ENCODE assay signal across 26 mouse cellular contexts in the genomic region with DNA sequence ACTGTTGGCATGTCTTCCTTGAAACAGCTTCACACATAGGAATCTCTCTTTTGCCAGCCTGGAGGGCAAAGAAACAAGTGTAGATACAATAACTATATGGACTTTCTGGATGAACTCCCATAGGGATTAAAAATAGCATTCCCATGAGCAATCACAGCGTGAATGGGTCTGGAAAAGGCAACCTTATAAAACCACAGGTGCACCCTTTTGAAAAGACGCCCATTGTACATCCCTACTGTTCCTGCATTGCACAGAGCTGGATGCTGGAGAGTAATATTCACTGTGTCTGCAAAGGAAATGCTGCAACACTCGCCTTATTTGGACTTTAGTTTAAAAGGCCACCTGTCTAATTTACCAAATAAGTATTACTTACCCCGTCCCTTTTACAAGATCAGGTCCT.
A peak's percentile ranks its signal among the peaks of the same experiment; 100 is the strongest.
DNase-seq lines count a peak whose midpoint lies in the region; ATAC-seq lines count a peak whose summit lies in the region.
"Had no signal": no experiment of that assay in that cellular context is flagged by ENCODE, and none has a peak within 500 bp of the region (broad histone marks: within the 10 kb centered on the region; RNA-seq: fewer than 3 reads in every experiment).

No protein-coding gene starts in this region.

- WGBS in heart, embryonic 12.5 days: 74% methylated on average over 4 of the region's 4 CpGs
- WGBS in limb, embryonic 12.5 days: 45% methylated on average over 4 of the region's 4 CpGs
- 86% methylated on average over 4 of the region's 4 CpGs for WGBS in limb, embryonic 10.5 days
- WGBS in limb, embryonic 13.5 days: 34% methylated on average over 4 of the region's 4 CpGs

- H3K36me3 ChIP-seq in heart, embryonic 12.5 days: no peaks in the 10 kb centered on the region
- no peaks in the 10 kb centered on the region for H3K36me3 ChIP-seq in limb, embryonic 12.5 days
- H3K36me3 ChIP-seq in limb, embryonic 10.5 days: no peaks in the 10 kb centered on the region
- no peaks in the 10 kb centered on the region for H3K36me3 ChIP-seq in limb, embryonic 13.5 days
- H3K36me3 ChIP-seq: embryonic facial prominence, embryonic 10.5 days; embryonic facial prominence, embryonic 13.5 days; forebrain, embryonic 15.5 days; heart, embryonic 13.5 days; hindbrain, embryonic 12.5 days had no signal

- no peaks in the 10 kb centered on the region for H3K9me3 ChIP-seq in heart, embryonic 12.5 days (replicated peaks)
- H3K9me3 ChIP-seq in limb, embryonic 12.5 days: no peaks in the 10 kb centered on the region
- no peaks in the 10 kb centered on the region for H3K9me3 ChIP-seq in limb, embryonic 10.5 days (replicated peaks)
- no peaks in the 10 kb centered on the region for H3K9me3 ChIP-seq in limb, embryonic 13.5 days
- H3K9me3 ChIP-seq: embryonic facial prominence, embryonic 10.5 days; embryonic facial prominence, embryonic 13.5 days; forebrain, embryonic 15.5 days; heart, embryonic 13.5 days; hindbrain, embryonic 12.5 days had no signal

- no peak overlapping the region for H3K9ac ChIP-seq in heart, embryonic 12.5 days
- H3K9ac ChIP-seq in limb, embryonic 12.5 days (replicated peaks): no peak overlapping the region
- H3K9ac ChIP-seq in limb, embryonic 13.5 days: no peak overlapping the region
- H3K9ac ChIP-seq: embryonic facial prominence, embryonic 13.5 days; forebrain, embryonic 15.5 days; heart, embryonic 13.5 days; hindbrain, embryonic 12.5 days had no signal

- no peak overlapping the region for H3K27ac ChIP-seq in heart, embryonic 12.5 days (ENCODE audit: poor library complexity, severe bottlenecking)
- 0 out of 2 replicates have a peak overlapping the region, but pooled peaks have one; percentile 41 for H3K27ac ChIP-seq in limb, embryonic 12.5 days
- H3K27ac ChIP-seq in limb, embryonic 10.5 days: no peak overlapping the region
- peak overlapping the region; percentile 34; the same call in 1 of the 2 replicates for H3K27ac ChIP-seq in limb, embryonic 13.5 days
- H3K27ac ChIP-seq: embryonic facial prominence, embryonic 10.5 days; embryonic facial prominence, embryonic 13.5 days; forebrain, embryonic 15.5 days; gastrocnemius, adult 2 months; heart, embryonic 13.5 days; hindbrain, embryonic 12.5 days had no signal

- no peak for ATAC-seq in heart, embryonic 12.5 days (ENCODE audit: insufficient number of reproducible peaks, low FRiP score)
- no peak for ATAC-seq in limb, embryonic 12.5 days (ENCODE audit: insufficient number of reproducible peaks, insufficient read depth, low FRiP score, low TSS enrichment, low read depth)
- ATAC-seq in limb, embryonic 13.5 days (ENCODE audit: low FRiP score, low read depth): no peak
- ATAC-seq: CD4-positive, CD25-positive, alpha-beta regulatory T cell, adult 4 months; forebrain, embryonic 15.5 days; intestine, postnatal 0 days had no signal

- H3K27me3 ChIP-seq in heart, embryonic 12.5 days (replicated peaks): no peaks in the 10 kb centered on the region
- H3K27me3 ChIP-seq in limb, embryonic 12.5 days: peaks cover 3% of the 10 kb centered on the region; the same call in 1 of the 2 replicates
- H3K27me3 ChIP-seq in limb, embryonic 10.5 days (ENCODE audit: low read depth, poor library complexity, severe bottlenecking): no peaks in the 10 kb centered on the region; the same call in 1 of the 2 replicates
- no peaks in the 10 kb centered on the region for H3K27me3 ChIP-seq in limb, embryonic 13.5 days
- H3K27me3 ChIP-seq: embryonic facial prominence, embryonic 13.5 days; forebrain, embryonic 15.5 days; heart, embryonic 13.5 days; hindbrain, embryonic 12.5 days had no signal

- peaks cover 13% of the 10 kb centered on the region; the same call in 1 of the 2 replicates for H3K4me1 ChIP-seq in heart, embryonic 12.5 days (replicated peaks)
- H3K4me1 ChIP-seq in limb, embryonic 12.5 days (replicated peaks): peaks cover 41% of the 10 kb centered on the region
- peaks cover 17% of the 10 kb centered on the region; the same call in 1 of the 2 replicates for H3K4me1 ChIP-seq in limb, embryonic 10.5 days
- peaks cover 38% of the 10 kb centered on the region for H3K4me1 ChIP-seq in limb, embryonic 13.5 days

- peak; percentile 64 for DNase-seq in heart, adult 11 months
- no peak for DNase-seq in limb, embryonic 10.5 days (ENCODE audit: low spot score)
- DNase-seq in frontal cortex, adult 2 months (ENCODE audit: extremely low spot score in 1 of 2, low spot score in 1 of 2): no peak
- DNase-seq: adrenal gland, adult 2 months; adrenal gland, postnatal 14 days; cerebellum, adult 11-12 months; cerebellum, adult 8-10 months; cerebellum, postnatal 10 days; cerebellum, postnatal 36 days; embryo, embryonic 11 days; gastrocnemius, adult 2 months; gastrocnemius, postnatal 14 days; heart, adult 18-20 months; heart, postnatal 14 days; heart, postnatal 4 days had no signal

- H3K4me3 ChIP-seq in heart, embryonic 12.5 days: no peak overlapping the region
- no peak overlapping the region for H3K4me3 ChIP-seq in limb, embryonic 12.5 days (replicated peaks)
- no peak overlapping the region for H3K4me3 ChIP-seq in limb, embryonic 10.5 days
- no peak overlapping the region for H3K4me3 ChIP-seq in limb, embryonic 13.5 days
- H3K4me3 ChIP-seq: embryonic facial prominence, embryonic 10.5 days; embryonic facial prominence, embryonic 13.5 days; erythroblast, embryonic 14.5 days; forebrain, embryonic 15.5 days; gastrocnemius, adult 2 months; heart, embryonic 13.5 days; hindbrain, embryonic 12.5 days had no signal

- H3K4me2 ChIP-seq in heart, embryonic 12.5 days: no peak overlapping the region
- H3K4me2 ChIP-seq in limb, embryonic 12.5 days: no peak overlapping the region
- no peak overlapping the region for H3K4me2 ChIP-seq in limb, embryonic 13.5 days (replicated peaks)
- H3K4me2 ChIP-seq: embryonic facial prominence, embryonic 13.5 days; forebrain, embryonic 15.5 days; heart, embryonic 13.5 days; hindbrain, embryonic 12.5 days had no signal

Comparison
In these comparisons a context has a peak if more than half of its experiments do, and no peak if none do; other contexts are left out.
1. H3K27ac ChIP-seq: peak in limb, embryonic 12.5 days (single experiment) and limb, embryonic 13.5 days (single experiment); none in heart, embryonic 12.5 days (single experiment) and limb, embryonic 10.5 days (single experiment).